Mouse (Mus musculus): Measurements from ENCODE around the gene Ralgapa2.

DNA sequence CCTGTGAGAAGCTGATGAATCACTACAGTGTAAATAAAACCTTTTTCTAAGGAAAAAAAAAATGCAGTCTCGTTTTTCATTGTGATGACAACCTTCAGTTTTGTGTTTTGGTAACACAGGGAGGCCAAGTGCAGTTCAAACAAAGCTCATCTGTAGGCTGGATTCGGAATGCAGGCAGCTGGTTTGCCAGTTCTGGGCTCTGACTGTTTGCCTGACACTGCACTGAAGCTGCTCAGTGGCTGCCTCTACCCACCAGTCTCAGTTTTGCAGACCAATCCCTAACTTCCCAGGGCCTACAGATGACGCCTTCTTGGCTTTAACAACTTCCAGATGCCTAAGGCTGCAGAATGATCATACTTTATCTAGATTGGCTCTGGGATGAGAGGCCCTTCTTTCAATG is 205.1 kb downstream of the Ralgapa2 start:
- TF ChIP-seq CTCF (IDR thresholded peaks at IDR 0.05; ENCODE audit: low read depth) (no peak), EP300 (IDR thresholded peaks at IDR 0.05; ENCODE audit: low read depth) (no peak)

All from heart, postnatal 0 days (tissue).